Mouse (Mus musculus) kidney, embryonic 16.5 days (tissue): ENCODE results near the gene Usf2. TPM values are rescaled to one million over a fixed set of nuclear protein-coding genes. Genes with fewer than 3 reads are reported as not detected.
"Not testable (repeated sequence)": the region's sequence is repeated elsewhere in the genome, so short reads cannot be mapped to it uniquely, and the experiment has no call there.

ENCODE experiments used
- ATAC-seq: fragments of 200-750 bp; cut with Nextera tagmentation; 2 replicates; pipeline ENCODE4 v1.8.0; 2017; ENCODE audit warnings: moderate TSS enrichment; ENCODE audit not compliant: low FRiP score, low TSS enrichment
- H3K27ac ChIP-seq: fragments of 300-500 bp; sonication (generic); 2 replicates; pipeline ENCODE4 v1.5.1; 2014; ENCODE audit warnings: low read length
- H3K27me3 ChIP-seq: fragments of 300-500 bp; sonication (generic); 2 replicates; pipeline ENCODE4 v1.6.1; 2014; ENCODE audit warnings: low read length, control low read depth, mixed read lengths; ENCODE audit not compliant: insufficient read depth
- H3K36me3 ChIP-seq: fragments of 300-500 bp; sonication (generic); 2 replicates; pipeline ENCODE4 v1.6.1; 2014; ENCODE audit warnings: low read length, control low read depth, mixed read lengths; ENCODE audit not compliant: insufficient read depth
- H3K4me1 ChIP-seq: fragments of 300-500 bp; sonication (generic); 2 replicates; pipeline ENCODE4 v1.6.1; 2014; ENCODE audit warnings: low read length, control low read depth, mixed read lengths; ENCODE audit not compliant: insufficient read depth
- H3K4me2 ChIP-seq: fragments of 300-500 bp; sonication (generic); replicated peaks from 2 replicates; pipeline ENCODE4 v1.6.1; 2014; ENCODE audit warnings: low read depth, low read length
- H3K4me3 ChIP-seq: fragments of 300-500 bp; sonication (generic); 2 replicates; pipeline ENCODE4 v1.5.1; 2014; ENCODE audit warnings: mild to moderate bottlenecking, low read length
- H3K9ac ChIP-seq: fragments of 300-500 bp; sonication (generic); replicated peaks from 2 replicates; pipeline ENCODE4 v1.6.1; 2014; ENCODE audit warnings: low read length
- H3K9me3 ChIP-seq: fragments of 300-500 bp; sonication (generic); 2 replicates; pipeline ENCODE4 v1.6.1; 2016; ENCODE audit warnings: low read length, control low read depth
- WGBS: fragments of 180-500 bp; shearing (Covaris S2); extraction: QIAGEN DNeasy Blood & Tissue Kit; methylation state at CpG from one replicate; pipeline ENCODE4 v1.1.7; 2014; 5-methylcytosine and 5-hydroxymethylcytosine counted together
- polyA plus RNA-seq: library from polyadenylated mRNA; unstranded; fragments of >200 nt; fragmentation: Nextera tagmentation; extraction: Ambion mirVana; gene quantifications from 2 replicates; pipeline ENCODE4 v1.2.1, GENCODE M21; 2015

Gene Usf2
- polyA plus RNA-seq, 1 experiment from 2014 or later, result 25.3 TPM

- not testable (repeated sequence) for H3K9ac ChIP-seq, H3K36me3 ChIP-seq, ATAC-seq, H3K27me3 ChIP-seq, H3K9me3 ChIP-seq, H3K4me3 ChIP-seq, H3K27ac ChIP-seq, H3K4me2 ChIP-seq, H3K4me1 ChIP-seq
- 60% methylated on average over 6 of the region's 6 CpGs for WGBS
Measured at GRCm38 (mm10) chr7:30935422-30936099, 21.0 kb downstream of the Usf2 start.

DNA sequence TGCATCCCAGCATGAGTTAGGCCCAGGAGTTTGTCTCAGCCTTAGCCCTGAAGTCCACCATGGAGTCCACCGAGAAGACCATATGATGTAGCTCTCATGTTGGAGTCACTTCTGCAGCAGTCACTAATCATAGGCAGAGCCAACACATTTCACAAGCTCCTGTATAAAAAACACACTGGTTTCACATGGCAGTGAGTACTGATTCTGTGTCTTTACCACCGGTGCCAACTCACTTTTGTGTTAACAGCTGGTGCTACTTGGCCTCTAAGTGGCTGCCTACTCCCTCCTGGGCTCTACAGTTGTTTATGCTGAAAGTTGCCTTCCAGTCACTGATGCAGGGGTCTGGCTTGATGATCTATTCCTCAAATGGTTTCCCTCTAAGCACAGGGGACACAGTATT lies 32.0 kb downstream of the Usf2 start, which contains the start of gene Hamp2:
Hamp2 (minus strand) TSS at position 101 of the 400 bp plus-strand sequence.
- H3K36me3 ChIP-seq, H3K4me2 ChIP-seq, H3K4me1 ChIP-seq, H3K4me3 ChIP-seq, H3K27me3 ChIP-seq, H3K9me3 ChIP-seq, ATAC-seq, H3K9ac ChIP-seq, H3K27ac ChIP-seq: not testable (repeated sequence)
- 86% methylated on average over 2 of the region's 2 CpGs for WGBS

GRCm38 (mm10) chr7:30924071-30924470 lies 32.5 kb downstream of the Usf2 start:
- Histone ChIP-seq H3K4me3 (no peak overlapping the region), H3K27ac (no peak overlapping the region), H3K9me3 (no peaks in the 10 kb centered on the region), H3K27me3 (no peaks in the 10 kb centered on the region), H3K9ac (no peak overlapping the region), H3K36me3 (no peaks in the 10 kb centered on the region), H3K4me1 (no peaks in the 10 kb centered on the region), H3K4me2 (no peak overlapping the region)
- ATAC-seq, result no peak
- WGBS, result 65% methylated on average over 3 of the region's 3 CpGs

GRCm38 (mm10) chr7:30922490-30922889 lies 34.1 kb downstream of the Usf2 start:
- 67% methylated on average over 3 of the region's 3 CpGs for WGBS
- not testable (repeated sequence) for H3K9me3 ChIP-seq, H3K36me3 ChIP-seq, H3K4me3 ChIP-seq, H3K9ac ChIP-seq, H3K4me2 ChIP-seq, ATAC-seq, H3K27me3 ChIP-seq, H3K27ac ChIP-seq, H3K4me1 ChIP-seq

DNA sequence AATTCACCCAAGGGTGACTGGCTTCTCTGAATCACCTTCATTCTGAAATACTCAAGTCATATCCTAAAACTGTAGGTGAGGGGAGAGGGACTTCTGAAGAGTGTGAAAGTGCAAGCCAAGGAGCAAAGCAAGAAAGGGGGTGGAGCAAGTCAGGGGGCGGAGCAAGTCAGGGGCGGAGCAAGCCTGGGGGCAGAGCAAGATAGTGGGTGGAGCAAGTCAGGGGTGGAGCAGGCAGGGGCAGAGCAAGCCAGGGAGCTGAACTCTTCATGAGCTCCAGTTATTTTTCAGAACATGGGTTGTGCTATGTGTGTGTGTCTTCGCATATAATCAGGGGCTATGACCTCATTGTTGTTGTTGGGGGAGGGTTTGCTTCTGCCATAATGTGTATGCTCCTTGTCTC lies 36.4 kb downstream of the Usf2 start:
- Histone ChIP-seq H3K36me3 (no peaks in the 10 kb centered on the region), H3K4me2 (no peak overlapping the region), H3K9ac (no peak overlapping the region), H3K9me3 (no peaks in the 10 kb centered on the region), H3K4me1 (no peaks in the 10 kb centered on the region), H3K4me3 (no peak overlapping the region), H3K27me3 (no peaks in the 10 kb centered on the region), H3K27ac (no peak overlapping the region)
- no peak for ATAC-seq
- 56% methylated on average over 3 of the region's 3 CpGs for WGBS

DNA sequence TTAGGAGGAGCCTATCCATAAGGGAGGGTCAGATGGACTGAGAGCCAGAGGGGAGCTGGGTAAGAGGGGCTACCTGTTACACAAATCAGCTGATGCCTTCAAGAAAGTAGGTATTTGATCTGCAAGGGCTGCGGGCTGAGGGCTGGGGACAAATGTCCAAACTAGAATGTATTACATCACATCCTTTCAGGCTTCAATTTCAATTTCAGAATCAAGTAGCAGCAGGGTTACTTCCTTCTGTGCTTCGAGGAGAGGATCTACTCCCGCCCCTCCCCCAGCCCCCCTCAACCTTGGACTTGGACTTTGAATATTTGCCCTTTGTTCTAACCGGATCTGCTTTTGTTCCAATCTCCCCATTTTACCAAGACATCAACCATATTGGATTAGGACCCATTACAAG lies 39.4 kb downstream of the Usf2 start:
- ATAC-seq, result no peak
- H3K9ac ChIP-seq, result no peak overlapping the region; the same call in 1 of the 2 replicates
- no peaks in the 10 kb centered on the region for H3K9me3 ChIP-seq
- no peak overlapping the region for H3K27ac ChIP-seq
- H3K4me1 ChIP-seq, result no peaks in the 10 kb centered on the region
- 51% methylated on average over 4 of the region's 4 CpGs for WGBS
- H3K36me3 ChIP-seq, result no peaks in the 10 kb centered on the region
- H3K4me3 ChIP-seq, result no peak overlapping the region
- no peaks in the 10 kb centered on the region for H3K27me3 ChIP-seq
- no peak overlapping the region for H3K4me2 ChIP-seq

DNA sequence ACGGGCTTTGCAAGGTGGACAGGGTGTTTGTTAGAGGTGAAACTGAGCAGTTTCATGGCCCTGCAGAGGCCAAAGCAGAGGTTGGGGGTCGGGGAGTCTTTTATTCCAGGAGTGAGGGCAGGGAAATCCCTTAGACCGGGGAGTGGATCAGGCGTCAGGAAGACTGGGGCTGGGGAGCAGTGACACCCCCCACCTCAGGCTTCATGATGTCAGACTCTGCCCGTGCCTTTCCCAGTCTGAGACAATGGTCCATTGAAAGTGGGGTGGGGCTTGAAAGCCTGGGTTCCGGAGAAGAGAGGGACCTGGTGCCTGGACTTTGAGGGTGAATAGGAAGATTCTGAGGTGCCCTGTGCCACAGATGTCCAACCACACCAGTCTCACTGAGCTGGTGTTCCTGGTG lies 39.9 kb downstream of the Usf2 start:
- Histone ChIP-seq H3K27me3 (no peaks in the 10 kb centered on the region), H3K9me3 (no peaks in the 10 kb centered on the region), H3K4me1 (no peaks in the 10 kb centered on the region), H3K27ac (no peak overlapping the region), H3K36me3 (no peaks in the 10 kb centered on the region), H3K4me2 (no peak overlapping the region), H3K4me3 (no peak overlapping the region), H3K9ac (no peak overlapping the region)
- 34% methylated on average over 6 of the region's 6 CpGs for WGBS
- no peak for ATAC-seq

GRCm38 (mm10) chr7:30914732-30915131 lies 41.9 kb downstream of the Usf2 start, which contains the start of gene Mag:
Gene Mag (minus strand): TSS chr7:30914873.
- Histone ChIP-seq H3K4me2 (no peak within 1 kb of the TSS), H3K4me1 (no peaks in the 10 kb centered on the region), H3K4me3 (no peak within 1 kb of the TSS), H3K9ac (no peak within 1 kb of the TSS), H3K27me3 (no peaks in the 10 kb centered on the region), H3K9me3 (no peaks in the 10 kb centered on the region), H3K27ac (no peak within 1 kb of the TSS), H3K36me3 (no peaks in the 10 kb centered on the region)
- WGBS, result 73% methylated on average over 7 of the region's 8 CpGs
- ATAC-seq, result no peak

DNA sequence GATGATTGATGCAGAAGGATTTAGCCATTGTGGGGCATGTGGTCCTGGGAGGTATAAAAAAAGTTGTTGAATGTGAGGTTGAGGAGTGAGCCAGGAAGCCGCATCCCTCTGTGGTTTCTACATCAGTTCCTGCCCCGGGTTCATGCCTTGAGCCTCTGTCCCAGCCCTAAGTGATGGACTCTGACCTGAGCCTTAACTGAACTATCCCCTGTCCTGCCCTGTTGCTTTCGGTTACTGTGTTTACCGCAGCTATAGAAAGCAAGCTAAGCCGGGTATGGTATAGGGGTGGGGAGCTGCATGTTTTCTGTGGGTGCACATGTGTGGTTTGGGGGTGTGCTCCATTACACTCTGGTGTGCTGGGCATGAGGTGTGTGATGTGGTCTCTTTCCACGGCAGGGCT lies 46.8 kb downstream of the Usf2 start:
- H3K27ac ChIP-seq, result no peak overlapping the region
- peaks cover 6% of the 10 kb centered on the region for H3K4me1 ChIP-seq
- no peak overlapping the region for H3K4me3 ChIP-seq
- no peak for ATAC-seq
- 83% methylated on average over 6 of the region's 6 CpGs for WGBS
- no peaks in the 10 kb centered on the region for H3K36me3 ChIP-seq
- H3K9ac ChIP-seq, result no peak overlapping the region
- H3K27me3 ChIP-seq, result 0 out of 2 replicates have a peak, but pooled peaks cover 2% of the 10 kb centered on the region
- H3K9me3 ChIP-seq, result no peaks in the 10 kb centered on the region
- no peak overlapping the region for H3K4me2 ChIP-seq

GRCm38 (mm10) chr7:30908992-30909431 lies 47.6 kb downstream of the Usf2 start:
- 17% methylated on average over 16 of the region's 17 CpGs for WGBS
- ATAC-seq, result no peak; the same call in none of the 2 replicates

More at GRCm38 (mm10) chr7:30908992-30909431, 47.6 kb downstream of the Usf2 start:
- H3K36me3 ChIP-seq, result no peaks in the 10 kb centered on the region
- H3K27me3 ChIP-seq, result 0 out of 2 replicates have a peak, but pooled peaks cover 2% of the 10 kb centered on the region
- no peak overlapping the region for H3K27ac ChIP-seq
- H3K9me3 ChIP-seq, result no peaks in the 10 kb centered on the region
- H3K4me3 ChIP-seq, result peak overlapping the region; percentile 39
- H3K9ac ChIP-seq, result no peak overlapping the region
- peaks cover 6% of the 10 kb centered on the region for H3K4me1 ChIP-seq
- H3K4me2 ChIP-seq, result peak overlapping the region; percentile 62
